Mouse (Mus musculus): ENCODE measurements around the gene Cacna1a. TPM values are rescaled to one million over a fixed set of nuclear protein-coding genes. Genes with fewer than 3 reads are reported as not detected.

Cacna1a gene
- polyA plus RNA-seq, 1 experiment: 0.37 TPM

DNA sequence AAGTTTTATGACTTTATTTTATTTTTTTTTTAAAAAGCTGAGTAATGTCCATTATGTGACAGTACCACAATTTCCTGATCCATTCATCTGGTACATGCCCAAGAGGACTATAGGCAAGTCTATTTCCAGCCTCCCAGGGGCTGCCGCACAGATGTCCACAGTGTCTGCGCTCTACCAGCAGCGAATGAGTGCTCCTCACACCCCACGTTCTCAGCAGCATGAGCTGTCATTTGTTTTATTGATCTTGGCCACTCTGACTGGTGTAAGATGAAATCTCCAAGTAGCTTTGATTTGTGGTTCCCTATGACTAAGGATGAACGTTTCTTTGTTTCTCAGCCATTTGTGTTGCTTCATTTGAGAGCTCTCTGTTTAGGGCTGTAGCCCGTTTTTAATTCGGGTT is 6.6 kb upstream of the Cacna1a start:
- TF ChIP-seq CTCF (IDR thresholded peaks at IDR 0.05; ENCODE audit: control insufficient read depth, insufficient read depth, low read length) (no peak), POLR2A (IDR thresholded peaks at IDR 0.05; ENCODE audit: borderline replicate concordance, control insufficient read depth, low read depth, low read length) (no peak)
- Histone ChIP-seq H3K27ac (ENCODE audit: control insufficient read depth, insufficient read depth, low read depth, low read length, poor library complexity) (no peak overlapping the region), H3K4me1 (ENCODE audit: control insufficient read depth, insufficient read depth, low read length) (no peaks in the 10 kb centered on the region), H3K4me3 (replicated peaks; ENCODE audit: control insufficient read depth, low read depth, low read length) (no peak overlapping the region)
- 75% methylated on average over 7 of the region's 7 CpGs for WGBS

DNA sequence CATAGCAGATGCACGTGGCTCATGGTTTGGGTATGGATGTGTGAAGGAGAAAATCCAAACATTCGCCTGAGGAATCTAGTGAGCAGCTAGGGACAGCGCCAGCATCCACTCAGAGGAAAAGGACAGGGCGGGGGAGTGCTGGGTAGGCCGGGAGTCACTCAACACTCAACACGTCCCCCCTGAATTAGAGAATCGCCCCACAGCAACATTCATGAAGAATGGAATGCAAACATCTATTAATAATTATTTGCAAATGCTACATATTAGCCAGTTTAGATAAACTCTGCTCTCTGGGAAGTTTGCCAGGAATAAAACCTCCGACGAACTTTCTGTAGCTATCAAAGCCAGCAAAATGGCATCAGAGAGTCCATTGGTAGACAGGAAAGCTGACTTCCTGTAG is 533 bp downstream of the Cacna1a start:
- Histone ChIP-seq H3K4me3 (replicated peaks; ENCODE audit: control insufficient read depth, low read depth, low read length) (no peak overlapping the region), H3K27ac (ENCODE audit: control insufficient read depth, insufficient read depth, low read depth, low read length, poor library complexity) (no peak overlapping the region), H3K4me1 (ENCODE audit: control insufficient read depth, insufficient read depth, low read length) (no peaks in the 10 kb centered on the region)
- no peak for TF ChIP-seq CTCF (IDR thresholded peaks at IDR 0.05; ENCODE audit: control insufficient read depth, insufficient read depth, low read length)
- no peak for TF ChIP-seq POLR2A (IDR thresholded peaks at IDR 0.05; ENCODE audit: borderline replicate concordance, control insufficient read depth, low read depth, low read length)
- 76% methylated on average over 9 of the region's 9 CpGs for WGBS

DNA sequence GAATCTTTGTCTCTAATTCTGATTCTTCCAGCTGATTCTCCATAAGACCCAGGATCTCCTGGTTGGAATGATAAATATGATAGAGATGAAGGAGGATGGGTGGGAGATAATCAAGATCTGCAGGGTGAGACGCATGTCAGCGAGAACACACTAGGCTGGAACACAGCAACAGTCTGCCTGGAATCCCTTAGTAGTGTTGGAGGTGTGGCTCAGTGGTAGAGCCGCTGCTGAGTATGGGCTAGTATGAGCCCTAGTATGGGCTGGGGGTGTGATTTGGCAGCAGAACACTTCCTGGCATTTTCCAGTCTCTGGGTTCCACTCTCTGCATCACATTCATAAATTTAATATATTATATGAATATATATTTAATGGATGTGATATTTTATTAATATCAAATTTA is 933 bp downstream of the Cacna1a start:
- WGBS: 92% methylated on average over 3 of the region's 3 CpGs
- TF ChIP-seq CTCF (IDR thresholded peaks at IDR 0.05; ENCODE audit: control insufficient read depth, insufficient read depth, low read length) (no peak), POLR2A (IDR thresholded peaks at IDR 0.05; ENCODE audit: borderline replicate concordance, control insufficient read depth, low read depth, low read length) (no peak)
- H3K4me3 ChIP-seq (replicated peaks; ENCODE audit: control insufficient read depth, low read depth, low read length): no peak overlapping the region
- H3K27ac ChIP-seq (ENCODE audit: control insufficient read depth, insufficient read depth, low read depth, low read length, poor library complexity): no peak overlapping the region
- no peaks in the 10 kb centered on the region for H3K4me1 ChIP-seq (ENCODE audit: control insufficient read depth, insufficient read depth, low read length)

DNA sequence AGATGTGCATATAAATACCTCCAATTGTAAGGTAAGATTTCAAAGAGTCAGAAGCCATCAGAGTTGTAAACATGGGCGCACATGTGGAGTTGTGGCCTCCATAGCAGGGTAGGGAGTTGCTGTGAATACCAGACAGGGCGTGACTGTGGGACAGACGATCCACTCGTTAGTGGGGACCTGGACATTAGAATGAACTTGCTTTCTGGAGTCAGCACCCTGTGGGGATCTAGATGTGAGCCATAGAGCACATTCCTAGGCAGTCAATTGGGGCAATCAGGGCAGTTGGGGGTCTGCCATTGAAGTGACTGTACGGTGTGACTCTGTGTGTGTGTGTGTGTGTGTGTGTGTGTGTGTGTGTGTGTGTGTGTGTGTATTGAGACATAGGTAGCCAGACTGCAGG is 3.4 kb downstream of the Cacna1a start:
- Histone ChIP-seq H3K4me1 (ENCODE audit: control insufficient read depth, insufficient read depth, low read length) (no peaks in the 10 kb centered on the region), H3K4me3 (replicated peaks; ENCODE audit: control insufficient read depth, low read depth, low read length) (no peak overlapping the region), H3K27ac (ENCODE audit: control insufficient read depth, insufficient read depth, low read depth, low read length, poor library complexity) (no peak overlapping the region)
- no peak for TF ChIP-seq POLR2A (IDR thresholded peaks at IDR 0.05; ENCODE audit: borderline replicate concordance, control insufficient read depth, low read depth, low read length)
- TF ChIP-seq CTCF (IDR thresholded peaks at IDR 0.05; ENCODE audit: control insufficient read depth, insufficient read depth, low read length): no peak
- 88% methylated on average over 5 of the region's 5 CpGs for WGBS

DNA sequence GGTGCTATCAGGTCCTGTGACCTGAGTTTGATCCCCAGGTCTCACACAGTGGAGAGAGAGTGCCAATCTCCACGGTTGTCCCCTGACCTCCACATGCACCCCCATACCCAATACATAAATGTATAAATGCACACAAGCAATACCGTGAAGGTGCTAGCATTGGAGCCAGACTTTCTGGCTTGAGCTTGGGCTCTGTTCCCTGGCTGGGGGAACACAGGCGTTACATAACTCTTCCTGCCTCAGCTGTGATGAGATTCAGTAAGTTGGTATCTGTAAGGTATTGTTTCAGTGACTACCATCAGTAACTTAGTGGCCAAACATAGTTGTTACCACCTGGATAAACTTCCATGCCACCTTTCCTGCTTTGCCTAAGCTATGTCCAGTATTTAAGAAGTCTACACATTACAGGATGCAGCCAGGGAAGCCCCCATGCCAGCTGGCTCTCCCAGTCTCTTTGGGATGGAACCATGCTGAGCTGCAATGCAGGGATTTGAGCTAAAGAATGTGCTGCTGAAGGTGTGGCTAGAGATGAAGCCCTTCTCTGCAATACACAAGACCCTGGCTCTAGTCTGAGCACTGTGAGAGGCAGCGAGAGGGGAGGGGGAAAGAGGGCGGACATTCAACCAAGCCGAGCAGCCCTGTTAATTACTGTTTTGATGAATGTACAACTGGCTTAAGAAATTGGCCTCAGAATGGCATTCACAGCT is 7.7 kb downstream of the Cacna1a start:
- TF ChIP-seq CTCF (IDR thresholded peaks at IDR 0.05; ENCODE audit: control insufficient read depth, insufficient read depth, low read length): no peak
- Histone ChIP-seq H3K4me3 (replicated peaks; ENCODE audit: control insufficient read depth, low read depth, low read length) (no peak overlapping the region), H3K4me1 (ENCODE audit: control insufficient read depth, insufficient read depth, low read length) (no peaks in the 10 kb centered on the region), H3K27ac (ENCODE audit: control insufficient read depth, insufficient read depth, low read depth, low read length, poor library complexity) (no peak overlapping the region)
- WGBS: 66% methylated on average over 6 of the region's 6 CpGs

DNA sequence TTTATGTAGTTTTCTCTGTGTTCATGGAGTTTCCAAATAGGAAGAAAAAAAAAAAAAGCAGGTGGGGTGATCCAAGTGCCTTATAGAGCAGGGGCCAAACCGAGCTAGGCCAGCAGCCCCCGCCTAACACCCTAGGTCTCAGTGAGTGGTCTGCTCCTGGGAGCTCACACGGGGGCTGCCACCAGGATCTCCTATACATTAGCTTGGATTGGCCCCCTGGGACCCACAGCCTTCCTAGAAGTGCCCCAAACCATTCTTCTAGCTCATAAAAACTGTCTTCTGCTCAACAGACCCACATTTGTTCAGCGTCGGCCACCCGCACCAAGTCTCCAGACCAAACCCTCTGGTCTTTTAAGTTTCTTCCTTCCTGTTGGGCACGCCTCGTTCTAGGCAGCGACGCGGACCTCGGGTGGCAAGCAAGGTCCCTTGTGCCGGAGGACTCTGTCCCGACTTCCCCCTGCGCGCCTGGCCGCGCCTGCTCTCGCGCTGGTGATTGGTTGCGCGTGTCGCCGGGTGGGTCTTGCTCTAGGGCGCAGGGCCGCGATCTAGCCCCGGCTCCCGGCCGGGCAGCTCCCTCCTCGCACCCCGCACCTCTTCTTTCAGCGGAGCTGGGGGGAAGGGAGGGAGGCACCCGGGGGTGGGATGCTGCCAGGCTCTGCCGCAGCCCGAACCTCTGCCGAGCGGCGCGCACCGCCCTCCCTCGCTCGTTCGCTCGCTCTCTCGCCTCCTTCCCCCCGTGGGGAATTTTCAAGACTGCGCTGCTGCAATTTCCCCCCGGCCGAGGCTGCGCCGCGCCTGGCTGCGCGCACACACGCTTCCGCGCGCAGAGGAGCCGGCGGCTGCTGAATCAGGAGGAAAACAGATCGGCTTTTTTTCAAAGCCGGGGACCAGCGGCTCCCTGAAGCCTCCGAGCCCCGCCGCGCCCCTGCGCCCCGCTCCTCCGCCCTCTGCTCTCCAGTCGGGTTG is 25.9 kb downstream of the Cacna1a start:
- no peak overlapping the region for H3K4me3 ChIP-seq (replicated peaks; ENCODE audit: control insufficient read depth, low read depth, low read length)
- no peak overlapping the region for H3K27ac ChIP-seq (ENCODE audit: control insufficient read depth, insufficient read depth, low read depth, low read length, poor library complexity)
- TF ChIP-seq POLR2A (IDR thresholded peaks at IDR 0.05; ENCODE audit: borderline replicate concordance, control insufficient read depth, low read depth, low read length) (no peak), CTCF (IDR thresholded peaks at IDR 0.05; ENCODE audit: control insufficient read depth, insufficient read depth, low read length) (no peak)
- WGBS: 3% methylated on average over 72 of the region's 72 CpGs
- no peaks in the 10 kb centered on the region for H3K4me1 ChIP-seq (ENCODE audit: control insufficient read depth, insufficient read depth, low read length)

DNA sequence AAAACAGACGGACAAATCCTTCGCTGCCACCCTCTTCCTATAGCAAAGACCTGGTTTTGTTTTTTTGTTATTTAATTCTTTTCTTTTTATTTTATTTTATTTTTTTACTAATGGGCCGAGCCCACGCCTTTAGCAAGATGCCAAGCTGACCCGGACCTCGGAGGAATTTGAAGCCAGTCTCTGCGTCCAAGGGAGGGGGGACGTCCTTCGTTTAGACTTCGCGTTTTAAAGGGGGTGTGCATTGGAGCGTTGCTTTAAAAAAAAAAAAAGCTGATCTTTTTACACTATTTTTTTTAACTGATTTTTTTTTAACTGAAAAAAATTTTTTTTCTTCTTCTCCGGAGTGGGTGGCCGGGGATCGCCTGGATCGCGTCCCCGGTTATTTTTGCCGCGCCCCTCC is 26.7 kb downstream of the Cacna1a start:
- no peaks in the 10 kb centered on the region for H3K4me1 ChIP-seq (ENCODE audit: control insufficient read depth, insufficient read depth, low read length)
- 1% methylated on average over 20 of the region's 20 CpGs for WGBS
- TF ChIP-seq POLR2A (IDR thresholded peaks at IDR 0.05; ENCODE audit: borderline replicate concordance, control insufficient read depth, low read depth, low read length): no peak
- TF ChIP-seq CTCF (IDR thresholded peaks at IDR 0.05; ENCODE audit: control insufficient read depth, insufficient read depth, low read length): no peak
- H3K4me3 ChIP-seq (replicated peaks; ENCODE audit: control insufficient read depth, low read depth, low read length): no peak overlapping the region
- no peak overlapping the region for H3K27ac ChIP-seq (ENCODE audit: control insufficient read depth, insufficient read depth, low read depth, low read length, poor library complexity)

DNA sequence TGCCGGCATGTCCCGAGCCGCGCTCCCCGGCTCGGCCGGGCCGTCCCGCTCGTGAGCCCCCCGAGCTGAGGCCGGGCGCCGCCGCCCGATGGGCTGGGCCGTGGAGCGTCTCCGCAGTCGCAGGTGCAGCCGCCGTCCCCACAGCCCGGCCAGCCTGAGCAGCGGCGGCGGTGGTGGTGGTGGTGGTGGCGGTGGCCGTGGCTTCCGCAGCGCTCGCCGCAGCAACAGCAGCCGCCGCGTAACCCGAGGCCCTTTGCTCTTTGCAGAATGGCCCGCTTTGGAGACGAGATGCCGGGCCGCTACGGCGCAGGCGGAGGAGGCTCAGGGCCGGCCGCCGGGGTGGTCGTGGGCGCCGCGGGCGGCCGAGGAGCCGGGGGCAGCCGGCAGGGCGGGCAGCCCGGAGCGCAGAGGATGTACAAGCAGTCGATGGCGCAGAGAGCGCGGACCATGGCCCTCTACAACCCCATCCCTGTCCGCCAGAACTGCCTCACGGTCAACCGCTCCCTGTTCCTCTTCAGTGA is 27.2 kb downstream of the Cacna1a start:
- TF ChIP-seq CTCF (IDR thresholded peaks at IDR 0.05; ENCODE audit: control insufficient read depth, insufficient read depth, low read length): no peak
- TF ChIP-seq POLR2A (IDR thresholded peaks at IDR 0.05; ENCODE audit: borderline replicate concordance, control insufficient read depth, low read depth, low read length): no peak
- Histone ChIP-seq H3K4me3 (replicated peaks; ENCODE audit: control insufficient read depth, low read depth, low read length) (no peak overlapping the region), H3K4me1 (ENCODE audit: control insufficient read depth, insufficient read depth, low read length) (no peaks in the 10 kb centered on the region), H3K27ac (ENCODE audit: control insufficient read depth, insufficient read depth, low read depth, low read length, poor library complexity) (no peak overlapping the region)
- WGBS: 1% methylated on average over 50 of the region's 64 CpGs
